Mouse (Mus musculus) liver, embryonic 16.5 days (tissue): Measurements from ENCODE around the gene Ppp1r15a. TPM values are rescaled to one million over a fixed set of nuclear protein-coding genes. Genes with fewer than 3 reads are reported as not detected.

Source experiments
- ATAC-seq: fragments of 200-750 bp; cut with Nextera tagmentation; 2 replicates; pipeline ENCODE4 v1.8.0; 2017; ENCODE audit warnings: low read depth, mild to moderate bottlenecking, moderate number of reproducible peaks, moderate library complexity
- H3K27ac ChIP-seq: fragments of 300-500 bp; sonication (generic); 2 replicates; pipeline ENCODE4 v1.5.1; 2014; ENCODE audit warnings: mild to moderate bottlenecking, low read length
- H3K27me3 ChIP-seq: fragments of 300-500 bp; sonication (generic); 2 replicates; pipeline ENCODE4 v1.6.1; 2014; ENCODE audit warnings: low read depth, low read length, mixed read lengths; ENCODE audit not compliant: control insufficient read depth, insufficient read depth
- H3K36me3 ChIP-seq: fragments of 300-500 bp; sonication (generic); 2 replicates; pipeline ENCODE4 v1.6.1; 2014; ENCODE audit warnings: mild to moderate bottlenecking; ENCODE audit not compliant: control insufficient read depth, insufficient read depth
- H3K4me1 ChIP-seq: fragments of 300-500 bp; sonication (generic); 2 replicates; pipeline ENCODE4 v1.6.1; 2014; ENCODE audit warnings: low read depth, low read length, mixed read lengths; ENCODE audit not compliant: control insufficient read depth
- H3K4me2 ChIP-seq: fragments of 300-500 bp; sonication (generic); 2 replicates; pipeline ENCODE4 v1.6.1; 2014; ENCODE audit warnings: low read depth, low read length, mixed read lengths
- H3K4me3 ChIP-seq: fragments of 300-500 bp; sonication (generic); 2 replicates; pipeline ENCODE4 v1.5.1; 2014; ENCODE audit warnings: low read depth, mild to moderate bottlenecking, low read length
- H3K9ac ChIP-seq: fragments of 300-500 bp; sonication (generic); 2 replicates; pipeline ENCODE4 v1.6.1; 2014; ENCODE audit warnings: low read depth, low read length
- H3K9me3 ChIP-seq: fragments of 300-500 bp; sonication (generic); replicated peaks from 2 replicates; pipeline ENCODE4 v1.6.1; 2016; ENCODE audit warnings: low read length; ENCODE audit not compliant: control insufficient read depth
- WGBS: fragments of 180-500 bp; shearing (Covaris S2); extraction: QIAGEN DNeasy Blood & Tissue Kit; methylation state at CpG from one replicate; pipeline ENCODE4 v1.1.7; 2014; ENCODE audit not compliant: insufficient replicate concordance; 5-methylcytosine and 5-hydroxymethylcytosine counted together
- polyA plus RNA-seq: library from polyadenylated mRNA; unstranded; fragments of >200 nt; fragmentation: Nextera tagmentation; extraction: Ambion mirVana; gene quantifications from 2 replicates; pipeline ENCODE4 v1.2.1, GENCODE M21; 2015

The Ppp1r15a gene
- polyA plus RNA-seq, 1 experiment from 2014 or later: 328 TPM

GRCm38 (mm10) chr7:45515436-45515835 is 10.6 kb downstream of the Ppp1r15a start:
- H3K4me1 ChIP-seq: peaks cover 29% of the 10 kb centered on the region
- no peaks in the 10 kb centered on the region for H3K36me3 ChIP-seq
- 10% methylated on average over 16 of the region's 16 CpGs for WGBS
- no peaks in the 10 kb centered on the region for H3K27me3 ChIP-seq
- peak overlapping the region; percentile 52 for H3K4me2 ChIP-seq
- H3K9me3 ChIP-seq: no peaks in the 10 kb centered on the region
- H3K9ac ChIP-seq: peak overlapping the region; percentile 47
- peak overlapping the region; percentile 38 for H3K4me3 ChIP-seq
- peak; percentile 77 for ATAC-seq
- H3K27ac ChIP-seq: peak overlapping the region; percentile 64

- no peak for ATAC-seq
- Histone ChIP-seq H3K4me3 (no peak overlapping the region), H3K36me3 (no peaks in the 10 kb centered on the region), H3K27me3 (no peaks in the 10 kb centered on the region), H3K4me2 (no peak overlapping the region), H3K9ac (no peak overlapping the region), H3K4me1 (peaks cover 27% of the 10 kb centered on the region), H3K9me3 (no peaks in the 10 kb centered on the region), H3K27ac (no peak overlapping the region)
- WGBS: 76% methylated on average over 7 of the region's 7 CpGs
These were observed 11.7 kb downstream of the Ppp1r15a start for GRCm38 (mm10) chr7:45514411-45514810.

- peaks cover 28% of the 10 kb centered on the region for H3K4me1 ChIP-seq
- peak within 1 kb of the TSS; percentile 95 for H3K27ac ChIP-seq
- ATAC-seq: peak; percentile 78
- peak within 1 kb of the TSS; percentile 86 for H3K9ac ChIP-seq
- WGBS: under 1% methylated on average over 44 of the region's 44 CpGs
- peak within 1 kb of the TSS; percentile 75 for H3K4me3 ChIP-seq
- peaks cover 20% of the 10 kb centered on the region for H3K36me3 ChIP-seq
- no peaks in the 10 kb centered on the region for H3K9me3 ChIP-seq
- no peaks in the 10 kb centered on the region for H3K27me3 ChIP-seq
- H3K4me2 ChIP-seq: peak within 1 kb of the TSS; percentile 76
These were observed 15.9 kb downstream of the Ppp1r15a start, which contains the start of gene Nucb1 for GRCm38 (mm10) chr7:45509912-45510787. Nucb1 (minus strand) TSS chr7:45510406.

GRCm38 (mm10) chr7:45509181-45509882 is 16.7 kb downstream of the Ppp1r15a start:
- ATAC-seq: peak; percentile 18
- Histone ChIP-seq H3K36me3 (peaks cover 20% of the 10 kb centered on the region), H3K27ac (peak overlapping the region; percentile 95), H3K9me3 (no peaks in the 10 kb centered on the region), H3K4me3 (peak overlapping the region; percentile 75), H3K4me1 (peaks cover 24% of the 10 kb centered on the region), H3K9ac (peak overlapping the region; percentile 86), H3K27me3 (no peaks in the 10 kb centered on the region), H3K4me2 (peak overlapping the region; percentile 76)
- WGBS: 11% methylated on average over 19 of the region's 19 CpGs

GRCm38 (mm10) chr7:45508561-45508960 is 17.5 kb downstream of the Ppp1r15a start:
- Histone ChIP-seq H3K4me1 (peaks cover 24% of the 10 kb centered on the region), H3K4me2 (peak overlapping the region; percentile 76), H3K9ac (peak overlapping the region; percentile 86), H3K36me3 (peaks cover 20% of the 10 kb centered on the region), H3K27me3 (no peaks in the 10 kb centered on the region), H3K4me3 (peak overlapping the region; percentile 75), H3K9me3 (no peaks in the 10 kb centered on the region), H3K27ac (peak overlapping the region; percentile 95)
- 26% methylated on average over 6 of the region's 6 CpGs for WGBS
- ATAC-seq: peak; percentile 84

- H3K4me3 ChIP-seq: peak overlapping the region; percentile 75
- peak overlapping the region; percentile 76 for H3K4me2 ChIP-seq
- WGBS: 77% methylated on average over 6 of the region's 6 CpGs
- H3K27ac ChIP-seq: peak overlapping the region; percentile 95
- ATAC-seq: no peak
- no peaks in the 10 kb centered on the region for H3K9me3 ChIP-seq
- peaks cover 24% of the 10 kb centered on the region for H3K4me1 ChIP-seq
- no peaks in the 10 kb centered on the region for H3K27me3 ChIP-seq
- H3K36me3 ChIP-seq: peaks cover 25% of the 10 kb centered on the region
- peak overlapping the region; percentile 65 for H3K9ac ChIP-seq
These were observed 18.5 kb downstream of the Ppp1r15a start for GRCm38 (mm10) chr7:45507583-45507982.

GRCm38 (mm10) chr7:45498427-45498826 is 27.6 kb downstream of the Ppp1r15a start:
- WGBS: 89% methylated on average over 6 of the region's 6 CpGs
- Histone ChIP-seq H3K9me3 (no peaks in the 10 kb centered on the region), H3K4me3 (no peak overlapping the region), H3K4me2 (no peak overlapping the region), H3K27ac (no peak overlapping the region), H3K9ac (no peak overlapping the region), H3K4me1 (no peaks in the 10 kb centered on the region), H3K27me3 (no peaks in the 10 kb centered on the region), H3K36me3 (peaks cover 63% of the 10 kb centered on the region)
- no peak for ATAC-seq

GRCm38 (mm10) chr7:45494548-45494947 is 31.5 kb downstream of the Ppp1r15a start:
- Histone ChIP-seq H3K4me3 (no peak overlapping the region), H3K4me1 (peaks cover 25% of the 10 kb centered on the region), H3K36me3 (peaks cover 53% of the 10 kb centered on the region), H3K9ac (no peak overlapping the region), H3K27me3 (no peaks in the 10 kb centered on the region), H3K4me2 (no peak overlapping the region), H3K9me3 (no peaks in the 10 kb centered on the region), H3K27ac (no peak overlapping the region)
- WGBS: 82% methylated on average over 9 of the region's 9 CpGs
- no peak for ATAC-seq

- Histone ChIP-seq H3K36me3 (peaks cover 45% of the 10 kb centered on the region), H3K4me1 (peaks cover 37% of the 10 kb centered on the region), H3K4me3 (no peak overlapping the region), H3K9ac (no peak overlapping the region), H3K27me3 (no peaks in the 10 kb centered on the region), H3K9me3 (no peaks in the 10 kb centered on the region), H3K27ac (no peak overlapping the region), H3K4me2 (no peak overlapping the region)
- ATAC-seq: no peak
- 79% methylated on average over 5 of the region's 5 CpGs for whole genome bisulfite sequencing
These were observed 33.1 kb downstream of the Ppp1r15a start for GRCm38 (mm10) chr7:45492951-45493350.
